Mouse (Mus musculus) cerebellum, adult 8-10 months (tissue): Measurements from ENCODE around the gene Xlr.
"Not testable (repeated sequence)": the region's sequence is repeated elsewhere in the genome, so short reads cannot be mapped to it uniquely, and the experiment has no call there.

Experiments used
- DNase-seq: peaks from one replicate; pipeline ENCODE4 v3.0.0; 2022

The Xlr gene

DNA sequence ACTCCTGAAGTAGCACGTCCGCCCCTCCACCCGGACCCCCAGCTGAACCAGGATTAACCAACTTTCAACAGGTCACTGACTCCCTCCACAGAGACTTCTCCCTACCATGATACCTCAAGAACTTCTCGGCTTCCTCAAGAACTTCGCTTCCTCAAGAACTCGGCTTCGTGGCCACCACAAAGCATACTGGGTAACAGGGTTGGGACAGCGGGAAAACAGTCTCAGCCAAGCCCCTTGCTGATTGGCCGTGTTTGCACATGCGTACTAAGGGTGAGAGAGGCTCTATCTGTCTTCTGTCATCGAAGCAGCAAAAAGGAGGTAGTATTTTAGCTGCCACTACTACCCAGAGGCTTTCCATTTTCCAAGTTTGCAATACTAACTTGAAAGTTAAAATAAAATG is at the start of gene Xlr:
Gene Xlr (minus strand): TSS at position 188 of the 400 bp plus-strand sequence.
- DNase-seq: not testable (repeated sequence)

DNA sequence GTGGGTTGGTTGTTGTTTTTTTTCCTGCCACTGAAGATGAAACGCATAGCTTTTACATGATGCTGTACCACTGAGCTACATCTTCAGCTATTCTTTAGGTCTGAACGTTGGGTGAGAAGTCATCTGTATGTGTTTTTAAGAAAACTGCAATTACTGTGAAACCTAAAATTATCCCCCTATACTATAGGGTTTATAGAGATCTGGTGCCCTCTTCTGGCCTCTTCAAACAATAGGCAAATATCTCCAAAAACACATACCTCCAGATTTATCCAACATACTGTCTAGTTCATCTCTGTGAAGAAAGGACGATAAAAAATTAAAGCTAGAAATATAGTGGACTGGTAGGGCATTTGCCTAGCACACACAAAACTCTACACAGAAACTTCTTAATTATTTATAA is 1.6 kb upstream of the Xlr start:
- DNase-seq: no peak

DNA sequence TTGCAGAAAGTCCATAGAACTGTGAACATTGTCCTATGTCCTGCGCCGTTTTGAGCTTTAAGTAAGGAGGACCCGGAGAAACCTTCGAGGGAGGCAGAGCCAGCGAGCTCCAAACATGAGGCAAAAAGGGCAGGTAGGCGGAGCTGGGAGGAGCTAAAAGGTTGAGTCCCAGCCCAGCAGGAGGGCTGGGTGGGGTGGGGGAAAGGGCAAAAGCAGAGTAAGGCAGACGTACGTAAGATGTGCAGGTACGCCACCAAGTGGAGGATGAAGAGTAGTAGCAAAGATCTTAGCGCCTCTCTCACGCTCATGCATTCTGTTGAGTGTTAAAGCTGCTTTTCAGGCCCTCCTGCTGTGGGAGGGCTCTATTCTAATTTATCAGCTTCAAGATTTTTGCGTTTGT is 21.2 kb downstream of the Xlr start, which contains the start of gene Zfp36l3:
Gene Zfp36l3 (minus strand): TSS at position 119 of the 400 bp plus-strand sequence.
- no peak for DNase-seq

DNA sequence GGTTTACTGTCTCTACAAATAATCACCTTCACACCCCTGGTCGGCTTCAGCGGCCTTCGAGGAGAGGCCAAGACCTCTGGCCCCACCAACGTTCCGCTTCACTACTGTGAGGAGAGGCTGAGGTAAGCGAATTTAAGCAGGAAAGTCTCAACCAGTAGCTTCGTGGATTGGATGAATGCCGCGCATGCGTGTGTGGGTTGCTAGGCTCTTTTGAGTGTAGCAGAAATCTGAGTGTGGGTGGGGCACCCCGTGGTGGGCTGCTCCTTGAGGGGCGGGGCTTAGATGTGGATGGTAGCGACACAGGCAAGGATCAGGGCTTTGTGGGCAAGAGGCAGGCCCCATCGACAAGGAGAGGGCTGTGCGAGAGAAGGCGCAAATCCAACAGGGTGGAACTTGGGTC is 39.8 kb downstream of the Xlr start, which contains the start of gene 1700013H16Rik:
Gene 1700013H16Rik (minus strand): TSS at position 96 of the 400 bp plus-strand sequence.
- DNase-seq: no peak

DNA sequence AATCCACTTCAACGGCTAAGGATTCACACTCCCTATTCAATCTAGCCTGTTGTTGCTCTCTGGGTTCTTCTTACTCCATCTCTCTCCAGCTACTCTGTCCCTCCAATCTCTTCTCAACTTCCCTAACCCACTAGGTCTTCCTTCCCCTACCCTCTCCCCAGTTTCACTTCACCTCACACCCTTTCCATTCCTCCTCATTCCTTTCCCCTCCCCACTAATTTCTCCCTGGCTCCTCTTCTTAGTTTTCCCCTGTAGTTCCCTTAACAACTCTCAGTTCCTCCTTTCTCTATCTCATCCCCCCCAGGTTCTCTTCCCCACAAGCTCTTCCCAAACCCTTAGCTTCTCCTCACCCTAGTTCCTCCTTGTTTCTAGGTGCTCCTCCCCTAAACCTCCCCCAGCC is 44.7 kb downstream of the Xlr start:
- no peak for DNase-seq

DNA sequence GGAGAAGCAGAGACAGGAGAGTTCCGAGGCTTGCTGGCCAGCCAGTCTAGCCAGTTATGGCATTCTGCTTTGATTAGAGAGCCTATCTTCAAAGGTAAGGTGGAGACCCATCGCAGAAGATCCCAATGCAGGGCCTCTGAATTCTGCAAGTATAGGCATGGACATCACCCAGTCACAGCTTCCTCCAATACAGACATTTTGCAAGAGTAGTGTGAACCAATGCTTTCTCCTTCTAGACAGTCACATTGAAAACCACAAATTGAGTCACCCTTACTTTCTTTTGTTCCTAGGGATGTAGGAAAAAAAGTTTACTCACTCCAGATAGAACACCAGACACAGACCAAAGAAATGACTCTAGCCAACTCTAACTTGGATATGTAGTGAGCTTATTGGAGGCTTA is 68.5 kb downstream of the Xlr start:
- DNase-seq: no peak
